Mouse (Mus musculus) liver, postnatal 0 days (tissue): ENCODE measurements at regions not wholly inside any gene's neighbourhood (a gene's known extent, or its start where the extent isn't known, plus 50 kb on each side); places are given as distances from the start of the nearest gene placed in this dataset.

Experiments used
- ATAC-seq: fragments of 200-750 bp; cut with Nextera tagmentation; 2 replicates; pipeline ENCODE4 v1.8.0; 2017; ENCODE audit warnings: mild to moderate bottlenecking, moderate library complexity
- DNase-seq: peaks from one replicate; pipeline ENCODE4 v3.0.0-alpha.2; 2016
- H3K27ac ChIP-seq: fragments of 300-500 bp; sonication (generic); 2 replicates; pipeline ENCODE4 v1.5.1; 2014; ENCODE audit warnings: antibody characterized with exemption, moderate library complexity, mild to moderate bottlenecking, low read depth
- H3K27me3 ChIP-seq: fragments of 300-500 bp; sonication (generic); 2 replicates; pipeline ENCODE4 v1.6.1; 2014; ENCODE audit warnings: low read length, control low read depth, mixed read lengths; ENCODE audit not compliant: insufficient read depth
- H3K36me3 ChIP-seq: fragments of 300-500 bp; sonication (generic); replicated peaks from 2 replicates; pipeline ENCODE4 v1.6.1; 2014; ENCODE audit warnings: mild to moderate bottlenecking, control low read depth, low read length, moderate library complexity, mixed read lengths; ENCODE audit not compliant: insufficient read depth
- H3K4me1 ChIP-seq: fragments of 300-500 bp; sonication (generic); 2 replicates; pipeline ENCODE4 v1.6.1; 2014; ENCODE audit warnings: antibody characterized with exemption, mild to moderate bottlenecking, control low read depth; ENCODE audit not compliant: insufficient read depth
- H3K4me2 ChIP-seq: fragments of 300-500 bp; sonication (generic); 2 replicates; pipeline ENCODE4 v1.6.1; 2014; ENCODE audit warnings: low read depth, mild to moderate bottlenecking, low read length, moderate library complexity, mixed read lengths
- H3K4me3 ChIP-seq: fragments of 300-500 bp; sonication (generic); 2 replicates; pipeline ENCODE4 v1.5.1; 2014; ENCODE audit warnings: low read depth, low read length
- H3K9ac ChIP-seq: fragments of 300-500 bp; sonication (generic); replicated peaks from 2 replicates; pipeline ENCODE4 v1.6.1; 2014; ENCODE audit warnings: mild to moderate bottlenecking, moderate library complexity
- H3K9me3 ChIP-seq: fragments of 300-500 bp; sonication (generic); 2 replicates; pipeline ENCODE4 v1.6.1; 2016; ENCODE audit warnings: mild to moderate bottlenecking, control low read depth, low read length, mixed read lengths
- CTCF ChIP-seq: sonication (generic); IDR thresholded peaks from 2 replicates; pipeline ENCODE4 v1.5.1; 2016; ENCODE audit warnings: antibody characterized with exemption, low read depth
- EP300 ChIP-seq: IDR thresholded peaks from 2 replicates; pipeline ENCODE4 v1.6.1; 2016; ENCODE audit warnings: antibody characterized with exemption, low read depth, mild to moderate bottlenecking
- WGBS: fragments of 180-500 bp; shearing (Covaris S2); extraction: QIAGEN DNeasy Blood & Tissue Kit; methylation state at CpG from one replicate; pipeline ENCODE4 v1.1.7; 2014; ENCODE audit not compliant: insufficient replicate concordance; 5-methylcytosine and 5-hydroxymethylcytosine counted together

GRCm38 (mm10) chr1:67477966-67478365, 355.1 kb downstream of the Cps1 start:
- Histone ChIP-seq H3K36me3 (no peaks in the 10 kb centered on the region), H3K27me3 (no peaks in the 10 kb centered on the region), H3K4me3 (no peak overlapping the region), H3K4me1 (no peaks in the 10 kb centered on the region), H3K9ac (no peak overlapping the region), H3K4me2 (no peak overlapping the region), H3K27ac (no peak overlapping the region), H3K9me3 (no peaks in the 10 kb centered on the region)
- no peak for DNase-seq
- 81% methylated on average over 3 of the region's 3 CpGs for WGBS
- TF ChIP-seq EP300 (no peak), CTCF (0 out of 2 replicates have a peak, but pooled peaks have one; percentile 10)
- ATAC-seq: no peak

GRCm38 (mm10) chr1:67481974-67482373, 359.1 kb downstream of the Cps1 start:
- no peak overlapping the region for H3K4me3 ChIP-seq
- H3K9me3 ChIP-seq: no peaks in the 10 kb centered on the region
- ATAC-seq: no peak
- H3K4me1 ChIP-seq: no peaks in the 10 kb centered on the region
- TF ChIP-seq EP300: no peak
- no peak for TF ChIP-seq CTCF
- H3K27me3 ChIP-seq: no peaks in the 10 kb centered on the region
- H3K4me2 ChIP-seq: no peak overlapping the region
- 87% methylated on average over 1 of the region's 1 CpGs for WGBS
- H3K9ac ChIP-seq: no peak overlapping the region
- no peak overlapping the region for H3K27ac ChIP-seq
- H3K36me3 ChIP-seq: no peaks in the 10 kb centered on the region
- no peak for DNase-seq

- ATAC-seq (no peak), DNase-seq (no peak)
- 78% methylated on average over 3 of the region's 3 CpGs for WGBS
- no peak overlapping the region for H3K27ac ChIP-seq
- TF ChIP-seq EP300 (no peak), CTCF (no peak)
- no peaks in the 10 kb centered on the region for H3K36me3 ChIP-seq
- no peaks in the 10 kb centered on the region for H3K4me1 ChIP-seq
- no peak overlapping the region for H3K4me3 ChIP-seq
- H3K27me3 ChIP-seq: no peaks in the 10 kb centered on the region
- no peak overlapping the region for H3K4me2 ChIP-seq
- H3K9ac ChIP-seq: no peak overlapping the region
- H3K9me3 ChIP-seq: no peaks in the 10 kb centered on the region
Observed at GRCm38 (mm10) chr1:67504140-67504539, 381.3 kb downstream of the Cps1 start.

GRCm38 (mm10) chr1:67505746-67506145, 382.9 kb downstream of the Cps1 start:
- Histone ChIP-seq H3K9me3 (no peaks in the 10 kb centered on the region), H3K4me1 (no peaks in the 10 kb centered on the region), H3K27me3 (no peaks in the 10 kb centered on the region), H3K9ac (no peak overlapping the region), H3K4me3 (no peak overlapping the region), H3K27ac (no peak overlapping the region), H3K36me3 (no peaks in the 10 kb centered on the region), H3K4me2 (no peak overlapping the region)
- TF ChIP-seq CTCF: no peak
- no peak for TF ChIP-seq EP300
- WGBS: 84% methylated on average over 2 of the region's 2 CpGs
- DNase-seq (no peak), ATAC-seq (no peak)

GRCm38 (mm10) chr1:67518295-67518694, 395.5 kb downstream of the Cps1 start:
- no peak overlapping the region for H3K4me2 ChIP-seq
- H3K27ac ChIP-seq: no peak overlapping the region
- H3K27me3 ChIP-seq: no peaks in the 10 kb centered on the region
- ATAC-seq (no peak), DNase-seq (no peak)
- no peaks in the 10 kb centered on the region for H3K4me1 ChIP-seq
- H3K4me3 ChIP-seq: no peak overlapping the region
- no peaks in the 10 kb centered on the region for H3K9me3 ChIP-seq
- 57% methylated on average over 3 of the region's 3 CpGs for WGBS
- no peak overlapping the region for H3K9ac ChIP-seq
- TF ChIP-seq CTCF: no peak
- TF ChIP-seq EP300: no peak
- no peaks in the 10 kb centered on the region for H3K36me3 ChIP-seq

GRCm38 (mm10) chr1:67558728-67559127, 435.9 kb downstream of the Cps1 start:
- Histone ChIP-seq H3K4me2 (no peak overlapping the region), H3K9ac (no peak overlapping the region), H3K4me1 (no peaks in the 10 kb centered on the region), H3K4me3 (no peak overlapping the region), H3K36me3 (no peaks in the 10 kb centered on the region), H3K9me3 (no peaks in the 10 kb centered on the region), H3K27ac (no peak overlapping the region), H3K27me3 (no peaks in the 10 kb centered on the region)
- no peak for TF ChIP-seq CTCF
- no peak for TF ChIP-seq EP300
- ATAC-seq: no peak
- no peak for DNase-seq

- ATAC-seq: no peak
- no peak overlapping the region for H3K4me3 ChIP-seq
- H3K27me3 ChIP-seq: no peaks in the 10 kb centered on the region
- DNase-seq: no peak
- TF ChIP-seq CTCF (no peak), EP300 (no peak)
- H3K9me3 ChIP-seq: no peaks in the 10 kb centered on the region
- H3K36me3 ChIP-seq: no peaks in the 10 kb centered on the region
- no peak overlapping the region for H3K27ac ChIP-seq
- no peak overlapping the region for H3K9ac ChIP-seq
- WGBS: 67% methylated on average over 1 of the region's 1 CpGs
- no peak overlapping the region for H3K4me2 ChIP-seq
- no peaks in the 10 kb centered on the region for H3K4me1 ChIP-seq
Observed at GRCm38 (mm10) chr1:67559179-67559578, 436.4 kb downstream of the Cps1 start.
